Mouse (Mus musculus) MEL (cell line): ENCODE results near the gene Nub1.

Experiments
- CHD1 ChIP-seq: IDR thresholded peaks from 2 replicates; pipeline ENCODE4 v1.6.1; 2012; ENCODE audit warnings: low read depth, mild to moderate bottlenecking, inconsistent platforms, low read length, improper control_type of control experiment
- CTCF ChIP-seq, 3 experiments: IDR thresholded peaks in 2 of 3; conservative IDR thresholded peaks in 1 of 3; 2 replicates each; pipeline ENCODE4 v1.5.1; 2011 to 2012; ENCODE audit warnings: low read length in 3 of 3, low read depth in 2 of 3, mild to moderate bottlenecking in 2 of 3, improper control_type of control experiment in 1 of 3, inconsistent platforms in 1 of 3, mixed read lengths in 1 of 3, moderate library complexity in 1 of 3; ENCODE audit not compliant: control insufficient read depth in 1 of 3, insufficient read depth in 1 of 3, poor library complexity in 1 of 3, severe bottlenecking in 1 of 3
- EP300 ChIP-seq, 2 experiments: IDR thresholded peaks; 2 replicates each; pipeline ENCODE4 v1.6.1; 2011; ENCODE audit warnings: improper control_type of control experiment in 2 of 2, low read length in 2 of 2, low read depth in 1 of 2, mild to moderate bottlenecking in 1 of 2
- ETS1 ChIP-seq: IDR thresholded peaks from 2 replicates; pipeline ENCODE4 v1.6.1; 2012; ENCODE audit warnings: low read depth, mild to moderate bottlenecking, inconsistent platforms, low read length, improper control_type of control experiment, moderate library complexity
- GATA1 ChIP-seq: IDR thresholded peaks from 2 replicates; pipeline ENCODE4 v1.6.1; 2011; ENCODE audit warnings: low read depth, low read length, improper control_type of control experiment
- MXI1 ChIP-seq: IDR thresholded peaks from 2 replicates; pipeline ENCODE4 v1.6.1; 2011; ENCODE audit warnings: mild to moderate bottlenecking, low read depth, low read length, improper control_type of control experiment
- MYC ChIP-seq: IDR thresholded peaks from 2 replicates; pipeline ENCODE4 v1.6.1; 2011; ENCODE audit warnings: low read depth, mild to moderate bottlenecking, low read length, improper control_type of control experiment, moderate library complexity
- POLR2A ChIP-seq, 2 experiments: IDR thresholded peaks; 2 replicates each; pipeline ENCODE4 v1.6.1; 2011 to 2012; ENCODE audit warnings: low read length in 2 of 2, mild to moderate bottlenecking in 2 of 2, control low read depth in 1 of 2, improper control_type of control experiment in 1 of 2, low read depth in 1 of 2, moderate library complexity in 1 of 2; ENCODE audit not compliant: control insufficient read depth in 1 of 2, insufficient read depth in 1 of 2, poor library complexity in 1 of 2
- POLR2AphosphoS2 ChIP-seq: IDR thresholded peaks from 2 replicates; pipeline ENCODE4 v1.6.1; 2011; ENCODE audit warnings: low read length, improper control_type of control experiment
- TAL1 ChIP-seq: IDR thresholded peaks from 2 replicates; pipeline ENCODE4 v1.6.1; 2012; ENCODE audit warnings: mild to moderate bottlenecking, inconsistent platforms, low read length, moderate library complexity, mixed read lengths
- UBTF ChIP-seq: IDR thresholded peaks from 2 replicates; pipeline ENCODE4 v1.6.1; 2012; ENCODE audit warnings: low read depth, mild to moderate bottlenecking, inconsistent platforms, low read length, improper control_type of control experiment, moderate library complexity, borderline replicate concordance; ENCODE audit not compliant: insufficient read depth
- ZC3H11A ChIP-seq: IDR thresholded peaks from 2 replicates; pipeline ENCODE4 v1.6.1; 2012; ENCODE audit warnings: low read depth, mild to moderate bottlenecking, inconsistent platforms, low read length, improper control_type of control experiment
- ZKSCAN1 ChIP-seq: IDR thresholded peaks from 2 replicates; pipeline ENCODE4 v1.6.1; 2012; ENCODE audit warnings: low read depth, mild to moderate bottlenecking, inconsistent platforms, low read length, improper control_type of control experiment, moderate library complexity

GRCm38 (mm10) chr5:24709962-24710361 lies 24.6 kb downstream of the Nub1 start:
- no peak for TF ChIP-seq POLR2A (IDR thresholded peaks at IDR 0.05; ENCODE audit: control insufficient read depth in 1 of 2, insufficient read depth in 1 of 2, low read depth in 1 of 2, low read length in 2 of 2, poor library complexity in 1 of 2)
- no peak for TF ChIP-seq GATA1
- TF ChIP-seq ZKSCAN1: no peak
- no peak for TF ChIP-seq EP300 (IDR thresholded peaks at IDR 0.05; ENCODE audit: low read depth in 1 of 2, low read length in 2 of 2)
- no peak for TF ChIP-seq MYC
- TF ChIP-seq TAL1: no peak
- no peak for TF ChIP-seq CTCF (IDR thresholded peaks at IDR 0.05 in 2 of 3, conservative IDR thresholded peaks at IDR 0.05 in 1 of 3; ENCODE audit: control insufficient read depth in 1 of 3, insufficient read depth in 1 of 3, low read depth in 2 of 3, low read length in 3 of 3, poor library complexity in 1 of 3, severe bottlenecking in 1 of 3)
- TF ChIP-seq CHD1: no peak
- no peak for TF ChIP-seq MXI1
- no peak for TF ChIP-seq ETS1
- no peak for TF ChIP-seq UBTF
- TF ChIP-seq ZC3H11A: no peak
- no peak for TF ChIP-seq POLR2AphosphoS2
